Mouse (Mus musculus) olfactory bulb, adult 2 months (tissue): ENCODE results near the gene Sbno2. TPM values are rescaled to one million over a fixed set of nuclear protein-coding genes. Genes with fewer than 3 reads are reported as not detected.

Source experiments
- H3K27ac ChIP-seq: fragments of 200-500 bp; 2 replicates; pipeline ENCODE4 v1.5.1; 2012; ENCODE audit warnings: low read depth, low read length; ENCODE audit not compliant: insufficient read depth
- H3K4me1 ChIP-seq: fragments of 200-500 bp; 2 replicates; pipeline ENCODE4 v1.6.1; 2012; ENCODE audit warnings: low read length; ENCODE audit not compliant: control insufficient read depth, insufficient read depth
- H3K4me3 ChIP-seq: fragments of 200-500 bp; 2 replicates; pipeline ENCODE4 v1.5.1; 2012; ENCODE audit warnings: mild to moderate bottlenecking, low read depth, low read length, moderate library complexity; ENCODE audit not compliant: insufficient read depth
- CTCF ChIP-seq: fragments of 200-500 bp; IDR thresholded peaks from 2 replicates; pipeline ENCODE4 v1.5.1; 2012; ENCODE audit warnings: low read depth, mild to moderate bottlenecking, low read length, moderate library complexity; ENCODE audit not compliant: insufficient read depth
- POLR2A ChIP-seq: fragments of 200-500 bp; IDR thresholded peaks from 2 replicates; pipeline ENCODE4 v1.6.1; 2012; ENCODE audit warnings: mild to moderate bottlenecking, low read depth, low read length, moderate library complexity; ENCODE audit not compliant: insufficient read depth
- WGBS: fragments of 180-500 bp; shearing (Covaris S2); methylation state at CpG from one replicate; pipeline ENCODE4 v1.1.7; 2018; 5-methylcytosine and 5-hydroxymethylcytosine counted together
- polyA plus RNA-seq: library from polyadenylated mRNA; stranded (reverse); fragments of >200 nt; gene quantifications from 2 replicates; pipeline ENCODE4 v1.2.4, GENCODE M21; 2012; ENCODE audit warnings: low replicate concordance; ENCODE audit not compliant: missing spikeins, insufficient read depth, insufficient read length

Sbno2 gene
- polyA plus RNA-seq, 1 experiment, result not detected

DNA sequence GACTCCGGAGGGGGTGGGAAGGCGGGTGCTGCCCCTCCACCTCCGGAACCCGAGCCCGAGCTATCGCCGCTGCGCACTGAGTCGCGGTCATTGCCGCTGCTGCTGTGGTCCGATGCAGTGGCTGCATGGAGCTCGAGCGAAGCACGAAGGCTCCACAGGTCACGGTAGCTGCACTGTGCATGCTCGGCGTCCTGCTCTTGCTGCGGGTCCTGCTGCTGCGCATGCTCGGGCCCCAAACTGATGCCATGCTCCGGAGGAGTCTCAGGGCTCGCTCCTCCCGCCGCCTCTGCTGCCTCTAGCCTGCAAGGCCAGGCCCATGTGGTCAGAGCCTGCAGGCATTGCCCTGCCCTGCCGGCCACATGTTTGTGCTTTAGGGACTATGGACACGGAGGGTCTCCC lies 26.6 kb upstream of the Sbno2 start:
- WGBS, result 57% methylated on average over 27 of the region's 27 CpGs
- H3K4me3 ChIP-seq, result no peak overlapping the region
- TF ChIP-seq POLR2A, result 0 out of 2 replicates have a peak, but pooled peaks have one; percentile 3
- TF ChIP-seq CTCF, result no peak
- no peak overlapping the region for H3K27ac ChIP-seq
- peaks cover 36% of the 10 kb centered on the region for H3K4me1 ChIP-seq

DNA sequence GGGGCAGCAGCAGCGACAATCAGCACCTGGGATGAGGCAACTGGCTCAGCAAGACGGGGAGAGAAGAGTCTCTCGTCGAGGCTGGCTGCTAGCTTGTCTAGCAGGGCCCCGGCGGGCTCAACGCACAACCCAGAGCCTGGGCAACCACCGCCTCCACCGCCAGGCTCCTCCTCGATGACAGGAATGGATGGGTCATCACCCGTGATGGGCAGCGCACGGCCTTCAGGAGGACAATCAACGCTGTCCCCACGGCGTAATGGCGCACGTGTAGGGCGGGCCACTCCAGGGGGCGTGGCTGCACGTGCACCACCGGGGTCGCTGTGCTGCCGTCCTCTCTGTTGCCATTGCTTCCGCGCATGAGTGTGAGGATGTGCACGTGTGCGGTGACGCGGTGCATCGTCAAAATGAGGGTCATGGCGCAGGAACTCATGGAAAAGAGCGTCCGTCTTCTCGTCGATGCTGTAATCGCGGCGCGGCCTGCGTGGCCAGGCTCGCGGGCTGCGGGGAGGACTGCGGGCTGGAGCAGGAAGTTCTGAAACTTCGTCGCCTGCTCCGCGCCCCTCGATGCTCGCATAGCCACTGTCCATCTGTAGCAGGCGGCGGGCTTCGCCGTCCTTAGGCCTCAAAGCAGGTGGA lies 26.1 kb upstream of the Sbno2 start:
- TF ChIP-seq CTCF (no peak), POLR2A (no peak)
- WGBS, result 32% methylated on average over 55 of the region's 55 CpGs
- no peak overlapping the region for H3K27ac ChIP-seq
- H3K4me3 ChIP-seq, result no peak overlapping the region
- H3K4me1 ChIP-seq, result peaks cover 31% of the 10 kb centered on the region

DNA sequence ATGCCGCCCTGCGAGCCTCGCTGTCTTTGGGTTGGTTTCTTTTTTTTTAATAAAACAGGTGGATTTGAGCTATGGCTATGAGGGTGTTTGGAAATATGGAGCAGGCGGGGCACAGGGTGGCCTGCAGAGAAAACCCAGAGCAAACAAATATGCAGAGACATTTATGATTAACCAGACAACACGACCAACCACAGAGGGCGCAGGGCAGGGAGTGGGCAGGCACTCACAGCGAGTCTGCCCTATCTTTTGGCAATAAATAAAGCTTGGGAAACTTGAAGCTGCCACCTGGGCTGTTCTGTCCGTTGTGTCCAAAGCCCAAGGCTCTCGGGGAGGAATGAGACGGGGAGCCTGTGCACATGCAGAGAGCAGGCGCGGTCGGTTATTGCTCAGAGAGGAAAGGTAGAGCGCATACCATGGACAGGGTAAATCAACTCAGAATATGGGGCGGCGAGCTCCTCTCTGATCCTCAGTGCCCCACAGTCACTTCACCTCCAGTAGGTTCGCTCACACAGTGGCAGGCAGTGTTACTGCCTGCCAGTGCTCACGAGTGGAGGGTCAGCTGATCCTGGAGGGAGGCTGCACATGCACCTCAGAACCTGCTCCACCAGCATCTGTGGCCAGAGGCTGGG lies 25.1 kb upstream of the Sbno2 start:
- WGBS, result 78% methylated on average over 18 of the region's 18 CpGs
- peaks cover 31% of the 10 kb centered on the region for H3K4me1 ChIP-seq
- TF ChIP-seq POLR2A (no peak), CTCF (no peak)
- no peak overlapping the region for H3K27ac ChIP-seq
- no peak overlapping the region for H3K4me3 ChIP-seq

DNA sequence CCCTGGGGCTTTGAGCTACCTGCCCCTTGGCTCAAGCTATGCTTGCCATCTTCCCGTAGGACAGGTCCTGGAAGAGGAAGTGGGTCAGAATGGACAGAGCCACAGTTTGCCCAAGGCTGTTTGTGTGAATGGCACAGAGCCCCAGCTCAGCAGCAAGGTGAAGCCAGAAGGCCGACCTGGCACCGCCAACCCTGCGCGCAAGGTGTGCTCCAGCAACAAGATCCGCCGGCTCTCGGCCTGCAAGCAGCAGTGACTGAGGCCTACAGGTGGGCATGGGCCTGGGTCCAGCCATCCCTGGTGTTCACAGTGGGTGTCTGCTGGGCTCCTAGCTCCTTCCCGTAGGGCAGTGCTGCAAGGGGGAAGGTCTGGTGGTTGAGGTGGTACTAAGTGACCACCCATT lies 24.5 kb upstream of the Sbno2 start:
- H3K27ac ChIP-seq, result no peak overlapping the region
- 85% methylated on average over 9 of the region's 9 CpGs for WGBS
- TF ChIP-seq CTCF, result no peak
- 0 out of 2 replicates have a peak, but pooled peaks have one; percentile 15 for TF ChIP-seq POLR2A
- no peak overlapping the region for H3K4me3 ChIP-seq
- peaks cover 31% of the 10 kb centered on the region for H3K4me1 ChIP-seq

DNA sequence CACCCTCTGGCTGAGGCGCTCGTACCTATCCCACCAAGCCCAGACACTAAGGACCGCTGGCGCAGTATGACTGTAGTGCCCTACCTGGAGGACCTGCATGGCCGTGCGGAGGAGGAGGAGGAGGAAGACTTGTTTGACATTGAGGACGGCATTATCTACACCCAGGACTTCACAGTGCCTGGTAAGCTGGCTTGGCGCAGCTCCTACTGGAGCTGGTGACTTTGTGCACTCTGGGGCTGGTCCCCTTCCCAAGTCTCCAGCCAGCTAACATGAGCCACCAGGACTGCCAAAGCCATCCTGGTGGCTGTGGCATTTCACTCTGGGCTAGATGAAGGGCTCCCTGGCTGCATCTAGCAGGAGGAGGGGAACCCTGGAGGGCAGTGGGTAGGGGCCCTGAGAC lies 22.5 kb upstream of the Sbno2 start:
- TF ChIP-seq CTCF, result no peak
- 0 out of 2 replicates have a peak, but pooled peaks have one; percentile 17 for TF ChIP-seq POLR2A
- Histone ChIP-seq H3K4me1 (peaks cover 21% of the 10 kb centered on the region), H3K27ac (no peak overlapping the region), H3K4me3 (no peak overlapping the region)
- 90% methylated on average over 8 of the region's 8 CpGs for WGBS

DNA sequence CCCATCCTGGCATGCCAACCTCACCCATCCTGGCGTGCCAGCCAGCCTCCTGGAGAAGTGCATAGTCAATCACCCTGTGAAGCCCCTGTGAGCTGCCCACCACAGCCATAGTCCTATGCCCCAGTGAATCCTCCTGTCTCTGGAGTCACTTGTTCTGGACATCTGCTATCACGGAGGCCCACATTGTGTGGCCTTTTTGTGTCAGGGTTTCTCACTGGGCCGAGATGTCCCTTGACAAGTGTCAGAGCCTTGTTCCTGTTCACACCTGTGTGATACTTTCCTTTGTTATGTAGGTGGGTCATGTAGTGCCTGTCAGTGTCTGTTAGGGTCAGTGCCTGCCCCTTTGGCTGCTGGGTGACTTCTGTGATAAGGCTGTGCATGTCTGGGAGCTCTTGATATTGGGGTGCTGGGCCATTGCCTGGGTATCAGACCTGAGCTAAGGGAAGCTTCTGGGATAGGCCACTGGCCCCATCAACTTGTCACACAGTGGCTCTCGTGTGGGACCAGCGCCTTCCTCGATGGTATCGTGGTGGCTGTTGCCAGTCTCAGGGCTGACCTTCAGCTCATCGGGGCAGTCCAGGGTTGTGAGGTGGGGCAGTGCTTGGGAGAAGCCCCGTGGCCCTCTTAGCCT lies 18.7 kb upstream of the Sbno2 start:
- Histone ChIP-seq H3K4me1 (peaks cover 9% of the 10 kb centered on the region), H3K4me3 (no peak overlapping the region), H3K27ac (no peak overlapping the region)
- TF ChIP-seq POLR2A (no peak), CTCF (no peak)
- 91% methylated on average over 9 of the region's 9 CpGs for WGBS

DNA sequence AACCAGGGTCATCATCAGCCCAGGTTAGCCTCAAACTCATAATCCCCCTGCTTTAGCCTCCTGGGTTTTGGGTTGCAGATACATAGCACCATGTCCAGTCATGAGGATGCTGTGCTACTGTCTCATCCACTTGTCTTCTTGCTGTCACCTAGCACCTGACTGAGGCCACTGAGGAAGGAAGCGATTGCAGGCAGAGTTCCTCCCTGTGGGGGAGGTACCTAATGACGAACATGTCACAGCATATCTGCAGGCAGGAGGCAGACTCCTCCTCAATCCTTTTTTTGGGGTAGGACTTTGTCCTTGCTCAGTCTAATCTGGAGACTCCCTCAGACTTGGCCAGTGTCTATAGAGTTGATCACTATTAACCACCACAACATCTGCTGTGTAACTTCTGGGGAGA lies 16.3 kb upstream of the Sbno2 start:
- Histone ChIP-seq H3K4me1 (peaks cover 29% of the 10 kb centered on the region), H3K4me3 (no peak overlapping the region), H3K27ac (no peak overlapping the region)
- 67% methylated on average over 2 of the region's 2 CpGs for WGBS
- TF ChIP-seq POLR2A, result no peak
- no peak for TF ChIP-seq CTCF

DNA sequence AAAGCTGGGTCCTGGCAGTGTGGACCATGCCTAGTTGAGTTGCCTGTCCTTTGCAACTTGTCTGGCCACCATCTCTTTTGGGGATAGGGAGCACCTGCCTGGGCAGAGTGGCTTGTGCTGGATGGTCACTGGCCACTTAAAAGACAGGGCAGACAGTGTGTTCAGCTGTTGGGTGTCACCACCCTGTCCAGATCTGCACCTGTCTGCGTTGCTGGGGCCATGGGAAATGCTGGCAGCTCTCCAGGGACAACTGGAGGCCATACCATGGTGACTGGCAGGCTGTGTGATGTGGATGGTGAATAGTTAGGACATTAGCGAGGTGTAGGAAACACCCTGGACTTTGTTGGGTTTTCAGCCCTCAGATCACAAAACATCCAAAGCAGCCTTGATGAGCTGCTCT lies 14.8 kb upstream of the Sbno2 start:
- no peak overlapping the region for H3K27ac ChIP-seq
- WGBS, result 54% methylated on average over 2 of the region's 2 CpGs
- TF ChIP-seq CTCF (no peak), POLR2A (no peak)
- peaks cover 32% of the 10 kb centered on the region for H3K4me1 ChIP-seq
- H3K4me3 ChIP-seq, result no peak overlapping the region

DNA sequence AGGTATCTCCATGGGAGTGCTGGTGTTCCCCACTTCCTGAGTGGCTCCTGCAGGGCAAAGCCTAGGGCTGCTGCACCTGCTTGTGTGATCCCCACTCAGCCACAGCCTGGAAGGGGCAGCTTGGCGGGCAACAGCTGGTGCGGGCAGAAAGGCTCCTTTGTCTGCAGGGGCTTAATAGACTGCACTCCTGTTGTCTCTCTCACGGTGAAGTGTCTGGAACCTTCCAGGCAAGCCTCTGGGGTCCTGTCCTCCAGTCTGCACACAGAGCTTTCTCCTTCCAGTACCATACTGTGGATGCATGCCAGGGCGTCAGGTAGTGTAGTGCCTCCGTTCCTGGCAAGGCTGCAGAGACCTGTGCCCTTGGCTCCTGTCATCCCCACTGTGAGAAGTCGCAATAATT lies 13.2 kb upstream of the Sbno2 start:
- no peak for TF ChIP-seq CTCF
- TF ChIP-seq POLR2A, result no peak
- no peak overlapping the region for H3K4me3 ChIP-seq
- no peak overlapping the region for H3K27ac ChIP-seq
- 43% methylated on average over 6 of the region's 6 CpGs for WGBS
- peaks cover 33% of the 10 kb centered on the region for H3K4me1 ChIP-seq
